ENCODE assay signal across 11 mouse cellular contexts in the genomic region with DNA sequence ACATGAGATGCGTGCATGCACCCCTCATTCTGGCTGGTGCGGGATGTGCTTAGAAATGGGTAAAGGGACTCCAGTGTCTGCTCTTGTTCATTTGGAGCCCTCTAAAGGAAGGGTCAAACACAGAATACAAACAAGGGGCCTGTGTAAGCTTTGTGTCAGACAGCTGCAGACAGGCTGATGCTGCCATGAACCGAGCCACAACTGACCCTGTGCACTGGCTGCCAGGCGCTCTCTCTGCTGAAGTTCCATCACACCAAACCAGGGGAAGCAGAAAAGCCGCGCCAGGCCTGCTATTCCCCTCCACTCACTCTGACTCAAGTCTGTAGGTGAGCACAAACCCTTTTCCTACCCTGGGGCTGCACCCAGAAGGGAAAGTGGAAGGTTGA. TPM values are rescaled to one million over a fixed set of nuclear protein-coding genes. Genes with fewer than 3 reads are reported as not detected.
A peak's percentile ranks its signal among the peaks of the same experiment; 100 is the strongest.
DNase-seq lines count a peak whose midpoint lies in the region; ATAC-seq lines count a peak whose summit lies in the region.
"Had no signal": no experiment of that assay in that cellular context is flagged by ENCODE, and none has a peak within 500 bp of the region (broad histone marks: within the 10 kb centered on the region; RNA-seq: fewer than 3 reads in every experiment).

No protein-coding gene starts in this region.

- H3K4me2 ChIP-seq in lung, embryonic 15.5 days, result no peak overlapping the region
- 0 out of 2 replicates have a peak overlapping the region, but pooled peaks have one; percentile 18 for H3K4me2 ChIP-seq in forebrain, embryonic 11.5 days (ENCODE audit: low read depth, low read length, severe bottlenecking)
- H3K4me2 ChIP-seq in neural tube, embryonic 15.5 days, result no peak overlapping the region

- peak overlapping the region; percentile 34 for H3K27ac ChIP-seq in lung, embryonic 15.5 days
- H3K27ac ChIP-seq in forebrain, embryonic 11.5 days (ENCODE audit: low read depth, low read length), result peak overlapping the region; percentile 63
- peak overlapping the region; percentile 93 for H3K27ac ChIP-seq in limb, embryonic 10.5 days
- H3K27ac ChIP-seq in neural tube, embryonic 15.5 days (replicated peaks), result peak overlapping the region; percentile 62; the same call in 1 of the 2 replicates

- H3K36me3 ChIP-seq in lung, embryonic 15.5 days, result no peaks in the 10 kb centered on the region
- H3K36me3 ChIP-seq in forebrain, embryonic 11.5 days (ENCODE audit: control insufficient read depth, insufficient read depth, low read length), result no peaks in the 10 kb centered on the region
- 0 out of 2 replicates have a peak, but pooled peaks cover 9% of the 10 kb centered on the region for H3K36me3 ChIP-seq in limb, embryonic 10.5 days
- H3K36me3 ChIP-seq in neural tube, embryonic 15.5 days, result no peaks in the 10 kb centered on the region

- no peak overlapping the region for H3K9ac ChIP-seq in lung, embryonic 15.5 days
- H3K9ac ChIP-seq in forebrain, embryonic 11.5 days (ENCODE audit: low read length), result peak overlapping the region; percentile 28; the same call in 1 of the 2 replicates
- no peak overlapping the region for H3K9ac ChIP-seq in neural tube, embryonic 15.5 days (replicated peaks)

- H3K4me1 ChIP-seq in lung, embryonic 15.5 days, result peaks cover 47% of the 10 kb centered on the region
- peaks cover 14% of the 10 kb centered on the region for H3K4me1 ChIP-seq in forebrain, embryonic 11.5 days (replicated peaks; ENCODE audit: control insufficient read depth, insufficient read depth, low read length)
- H3K4me1 ChIP-seq in limb, embryonic 10.5 days, result peaks cover 77% of the 10 kb centered on the region
- peaks cover 34% of the 10 kb centered on the region for H3K4me1 ChIP-seq in neural tube, embryonic 15.5 days

- H3K4me3 ChIP-seq in lung, embryonic 15.5 days, result no peak overlapping the region
- no peak overlapping the region for H3K4me3 ChIP-seq in forebrain, embryonic 11.5 days (ENCODE audit: low read depth, low read length)
- H3K4me3 ChIP-seq in limb, embryonic 10.5 days, result 0 out of 2 replicates have a peak overlapping the region, but pooled peaks have one; percentile 23
- H3K4me3 ChIP-seq in neural tube, embryonic 15.5 days (replicated peaks), result no peak overlapping the region

- no peaks in the 10 kb centered on the region for H3K27me3 ChIP-seq in lung, embryonic 15.5 days
- no peaks in the 10 kb centered on the region for H3K27me3 ChIP-seq in forebrain, embryonic 11.5 days (ENCODE audit: control insufficient read depth, insufficient read depth, low read length)
- no peaks in the 10 kb centered on the region for H3K27me3 ChIP-seq in limb, embryonic 10.5 days (ENCODE audit: low read depth, poor library complexity, severe bottlenecking)
- no peaks in the 10 kb centered on the region for H3K27me3 ChIP-seq in neural tube, embryonic 15.5 days (replicated peaks)
- H3K27me3 ChIP-seq: Patski had no signal

- peak; percentile 24; the same call in 1 of the 2 replicates for ATAC-seq in lung, embryonic 15.5 days (ENCODE audit: borderline replicate concordance, extremely low read depth, low FRiP score, low TSS enrichment)
- ATAC-seq in forebrain, embryonic 11.5 days (replicated peaks; ENCODE audit: low FRiP score), result peak; percentile 34; the same call in 1 of the 2 replicates
- no peak for ATAC-seq in neural tube, embryonic 15.5 days (ENCODE audit: low FRiP score)

- 52% methylated on average over 6 of the region's 6 CpGs for WGBS in lung, embryonic 15.5 days
- WGBS in forebrain, embryonic 11.5 days, result 48% methylated on average over 6 of the region's 6 CpGs
- WGBS in limb, embryonic 10.5 days, result 66% methylated on average over 6 of the region's 6 CpGs
- 52% methylated on average over 6 of the region's 6 CpGs for WGBS in neural tube, embryonic 15.5 days

- no peak for DNase-seq in lung, postnatal 25 days (ENCODE audit: low spot score)
- DNase-seq in forebrain, embryonic 11.5 days (ENCODE audit: low spot score), result no peak
- DNase-seq in limb, embryonic 10.5 days (ENCODE audit: low spot score), result no peak
- no peak for DNase-seq in liver
- no peak for DNase-seq in lung, postnatal 14 days
- DNase-seq: heart, postnatal 36 days; layer of hippocampus, postnatal 36 days; right cerebral cortex, postnatal 14 days had no signal

- H3K9me3 ChIP-seq in lung, embryonic 15.5 days, result no peaks in the 10 kb centered on the region
- no peaks in the 10 kb centered on the region for H3K9me3 ChIP-seq in forebrain, embryonic 11.5 days (ENCODE audit: control insufficient read depth, low read length)
- no peaks in the 10 kb centered on the region for H3K9me3 ChIP-seq in limb, embryonic 10.5 days (replicated peaks)
- H3K9me3 ChIP-seq in neural tube, embryonic 15.5 days (replicated peaks), result no peaks in the 10 kb centered on the region

RNA-seq across cellular contexts. Expression of a gene that starts 29.3 kb away (rescaled TPM):
- polyA plus RNA-seq in lung, embryonic 15.5 days (2015; fragmentation: Nextera tagmentation; extraction: Ambion mirVana), result 16.5 and 17.5 TPM in 2 replicates
- 26.8 and 27.6 TPM in 2 replicates for polyA plus RNA-seq in forebrain, embryonic 11.5 days (2014; fragmentation: Nextera tagmentation; extraction: Ambion mirVana)
- 43.1 and 44.9 TPM in 2 replicates for polyA plus RNA-seq in limb, embryonic 10.5 days (2016; fragmentation: Nextera tagmentation; extraction: Ambion mirVana)
- polyA plus RNA-seq in neural tube, embryonic 15.5 days (2015; fragmentation: Nextera tagmentation; extraction: Ambion mirVana), result 13.9 and 16.4 TPM in 2 replicates

RNA-seq across cellular contexts. Expression of a gene that starts 58.3 kb away (rescaled TPM):
- 29.5 and 32.0 TPM in 2 replicates for polyA plus RNA-seq in lung, embryonic 15.5 days (2015; fragmentation: Nextera tagmentation; extraction: Ambion mirVana)
- polyA plus RNA-seq in forebrain, embryonic 11.5 days (2014; fragmentation: Nextera tagmentation; extraction: Ambion mirVana), result 32.5 and 34.9 TPM in 2 replicates
- 42.9 and 43.9 TPM in 2 replicates for polyA plus RNA-seq in limb, embryonic 10.5 days (2016; fragmentation: Nextera tagmentation; extraction: Ambion mirVana)
- 7.0 and 13.3 TPM in 2 replicates for polyA plus RNA-seq in neural tube, embryonic 15.5 days (2015; fragmentation: Nextera tagmentation; extraction: Ambion mirVana)

Comparison
In these comparisons a context has a peak if more than half of its experiments do, and no peak if none do; other contexts are left out.
1. H3K27ac ChIP-seq: peak in every context shown above with its lines; median percentile 93 in limb, embryonic 10.5 days; 63 in forebrain, embryonic 11.5 days; 62 in neural tube, embryonic 15.5 days; 34 in lung, embryonic 15.5 days.